Mouse (Mus musculus): Measurements from ENCODE around the gene Heg1.

The Heg1 gene

GRCm38 (mm10) chr16:33677901-33678300 is 6.3 kb upstream of the Heg1 start:
- DNase-seq: no peak

- no peak for DNase-seq
Observed at GRCm38 (mm10) chr16:33680271-33680670, 3.9 kb upstream of the Heg1 start.

- DNase-seq: no peak
Observed at GRCm38 (mm10) chr16:33680816-33681215, 3.4 kb upstream of the Heg1 start.

GRCm38 (mm10) chr16:33681661-33682060 is 2.5 kb upstream of the Heg1 start:
- no peak for DNase-seq

GRCm38 (mm10) chr16:33682651-33683050 is 1.5 kb upstream of the Heg1 start:
- DNase-seq: no peak

GRCm38 (mm10) chr16:33683206-33684161 is 686 bp upstream of the Heg1 start:
- no peak for DNase-seq

GRCm38 (mm10) chr16:33684703-33685701 is 832 bp downstream of the Heg1 start:
- DNase-seq: no peak

GRCm38 (mm10) chr16:33686056-33686455 is 1.9 kb downstream of the Heg1 start:
- DNase-seq: no peak

- no peak for DNase-seq
Observed at GRCm38 (mm10) chr16:33687724-33688123, 3.6 kb downstream of the Heg1 start.

- no peak for DNase-seq
Observed at GRCm38 (mm10) chr16:33690975-33691747, 7.0 kb downstream of the Heg1 start.

GRCm38 (mm10) chr16:33693553-33693952 is 9.4 kb downstream of the Heg1 start:
- DNase-seq: no peak

- DNase-seq: peak; percentile 48
Observed at GRCm38 (mm10) chr16:33696811-33697575, 12.8 kb downstream of the Heg1 start.

GRCm38 (mm10) chr16:33697576-33698276 is 13.6 kb downstream of the Heg1 start:
- no peak for DNase-seq

- DNase-seq: no peak
Observed at GRCm38 (mm10) chr16:33698277-33698790, 14.2 kb downstream of the Heg1 start.

GRCm38 (mm10) chr16:33700584-33700983 is 16.4 kb downstream of the Heg1 start:
- DNase-seq: no peak

GRCm38 (mm10) chr16:33701872-33702271 is 17.7 kb downstream of the Heg1 start:
- DNase-seq: no peak

GRCm38 (mm10) chr16:33704289-33704688 is 20.1 kb downstream of the Heg1 start:
- no peak for DNase-seq

- DNase-seq: no peak
Observed at GRCm38 (mm10) chr16:33705258-33705657, 21.1 kb downstream of the Heg1 start.

- no peak for DNase-seq
Observed at GRCm38 (mm10) chr16:33706111-33706890, 22.1 kb downstream of the Heg1 start.

- no peak for DNase-seq
Observed at GRCm38 (mm10) chr16:33708031-33708430, 23.9 kb downstream of the Heg1 start.
